Mouse (Mus musculus) midbrain, postnatal 0 days (tissue): ENCODE measurements at regions not wholly inside any gene's neighbourhood (a gene's known extent, or its start where the extent isn't known, plus 50 kb on each side); places are given as distances from the start of the nearest gene placed in this dataset.

Experiments used
- ATAC-seq: fragments of 200-750 bp; cut with Nextera tagmentation; 2 replicates; pipeline ENCODE4 v1.8.0; 2017; ENCODE audit warnings: moderate number of reproducible peaks, mild to moderate bottlenecking, moderate TSS enrichment, moderate library complexity; ENCODE audit not compliant: low FRiP score
- DNase-seq: peaks from one replicate; pipeline ENCODE4 v3.0.0-alpha.2; 2015; ENCODE audit warnings: low spot score
- H3K27ac ChIP-seq: fragments of 300-500 bp; sonication (generic); 2 replicates; pipeline ENCODE4 v1.5.1; 2014; ENCODE audit warnings: low read depth, mild to moderate bottlenecking, low read length, mixed read lengths
- H3K27me3 ChIP-seq: fragments of 300-500 bp; sonication (generic); 2 replicates; pipeline ENCODE4 v1.6.1; 2014; ENCODE audit warnings: low read length, control low read depth, mixed read lengths; ENCODE audit not compliant: insufficient read depth
- H3K36me3 ChIP-seq: fragments of 300-500 bp; sonication (generic); 2 replicates; pipeline ENCODE4 v1.6.1; 2014; ENCODE audit warnings: low read length, control low read depth, mixed read lengths; ENCODE audit not compliant: insufficient read depth
- H3K4me1 ChIP-seq: fragments of 300-500 bp; sonication (generic); 2 replicates; pipeline ENCODE4 v1.6.1; 2014; ENCODE audit warnings: mild to moderate bottlenecking, control low read depth, antibody characterized with exemption, low read length, mixed read lengths; ENCODE audit not compliant: insufficient read depth
- H3K4me2 ChIP-seq: fragments of 300-500 bp; sonication (generic); 2 replicates; pipeline ENCODE4 v1.6.1; 2014; ENCODE audit warnings: low read depth, mild to moderate bottlenecking, low read length, mixed read lengths; ENCODE audit not compliant: poor library complexity, severe bottlenecking
- H3K4me3 ChIP-seq: fragments of 300-500 bp; sonication (generic); 2 replicates; pipeline ENCODE4 v1.5.1; 2014; ENCODE audit warnings: low read depth, mild to moderate bottlenecking, low read length, moderate library complexity
- H3K9ac ChIP-seq: fragments of 300-500 bp; sonication (generic); replicated peaks from 2 replicates; pipeline ENCODE4 v1.6.1; 2014; ENCODE audit warnings: mild to moderate bottlenecking, low read length, moderate library complexity, mixed read lengths; ENCODE audit not compliant: poor library complexity, severe bottlenecking
- H3K9me3 ChIP-seq: fragments of 300-500 bp; sonication (generic); 2 replicates; pipeline ENCODE4 v1.6.1; 2016; ENCODE audit warnings: low read length, control low read depth
- CTCF ChIP-seq: IDR thresholded peaks from 2 replicates; pipeline ENCODE4 v1.5.1; 2016; ENCODE audit warnings: antibody characterized with exemption, mild to moderate bottlenecking
- WGBS: fragments of 180-500 bp; shearing (Covaris S2); extraction: QIAGEN DNeasy Blood & Tissue Kit; methylation state at CpG from one replicate; pipeline ENCODE4 v1.1.7; 2014; 5-methylcytosine and 5-hydroxymethylcytosine counted together

GRCm38 (mm10) chr4:12629375-12629821 is 457.6 kb upstream of the Fam92a start:
- no peaks in the 10 kb centered on the region for H3K4me1 ChIP-seq
- no peak for TF ChIP-seq CTCF
- no peaks in the 10 kb centered on the region for H3K36me3 ChIP-seq
- peak; percentile 60 for DNase-seq
- H3K9ac ChIP-seq: no peak overlapping the region
- WGBS: 28% methylated on average over 2 of the region's 2 CpGs
- no peak for ATAC-seq
- H3K4me2 ChIP-seq: no peak overlapping the region
- H3K4me3 ChIP-seq: no peak overlapping the region
- no peak overlapping the region for H3K27ac ChIP-seq
- H3K27me3 ChIP-seq: no peaks in the 10 kb centered on the region
- no peaks in the 10 kb centered on the region for H3K9me3 ChIP-seq

- no peak overlapping the region for H3K9ac ChIP-seq
- no peak overlapping the region for H3K4me3 ChIP-seq
- H3K27ac ChIP-seq: no peak overlapping the region
- no peak overlapping the region for H3K4me2 ChIP-seq
- H3K9me3 ChIP-seq: no peaks in the 10 kb centered on the region
- no peak for DNase-seq
- no peak for TF ChIP-seq CTCF
- H3K36me3 ChIP-seq: no peaks in the 10 kb centered on the region
- no peaks in the 10 kb centered on the region for H3K4me1 ChIP-seq
- ATAC-seq: no peak
- WGBS: 32% methylated on average over 5 of the region's 5 CpGs
- no peaks in the 10 kb centered on the region for H3K27me3 ChIP-seq
These were observed 457.0 kb upstream of the Fam92a start for GRCm38 (mm10) chr4:12628702-12629374.

DNA sequence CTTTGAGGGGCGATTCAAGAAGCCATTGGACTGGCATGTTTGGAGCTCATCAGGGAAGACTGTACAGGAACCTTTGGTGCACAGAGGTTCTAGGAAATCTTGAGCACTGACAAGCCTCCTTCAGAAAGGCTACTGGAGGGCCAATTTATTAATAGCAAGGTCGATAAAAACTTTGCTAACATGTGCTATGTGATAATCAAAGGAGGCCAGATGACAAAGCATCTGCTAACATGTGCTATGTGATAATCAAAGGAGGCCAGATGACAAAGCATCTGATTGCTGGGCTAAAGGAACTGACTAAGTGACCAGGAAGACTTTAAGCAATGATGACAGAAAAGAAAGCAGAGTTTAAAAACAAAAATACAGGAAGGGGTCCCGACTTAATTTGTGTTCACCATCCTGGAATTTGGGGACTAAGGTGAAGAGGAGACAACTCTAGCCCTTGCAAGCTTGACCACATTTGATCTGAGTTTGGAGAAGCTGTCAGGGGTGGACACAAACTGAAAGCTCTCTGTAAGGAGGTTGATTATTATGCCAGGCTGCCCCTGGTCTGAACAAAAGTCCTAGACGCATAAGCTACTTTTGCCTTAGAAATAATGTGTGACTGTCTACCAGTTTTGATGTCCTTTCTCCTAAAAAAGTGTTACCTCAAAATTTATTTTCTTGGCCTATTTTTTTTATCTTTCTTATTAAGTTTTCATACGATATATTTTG is 455.5 kb upstream of the Fam92a start:
- H3K27ac ChIP-seq: no peak overlapping the region
- no peak overlapping the region for H3K4me2 ChIP-seq
- ATAC-seq: no peak
- H3K27me3 ChIP-seq: no peaks in the 10 kb centered on the region
- DNase-seq: no peak
- H3K9me3 ChIP-seq: no peaks in the 10 kb centered on the region
- H3K9ac ChIP-seq: no peak overlapping the region
- H3K4me1 ChIP-seq: no peaks in the 10 kb centered on the region
- no peak for TF ChIP-seq CTCF
- H3K36me3 ChIP-seq: no peaks in the 10 kb centered on the region
- no peak overlapping the region for H3K4me3 ChIP-seq
- WGBS: 79% methylated on average over 5 of the region's 5 CpGs

GRCm38 (mm10) chr4:12620756-12621270 is 449.0 kb upstream of the Fam92a start:
- DNase-seq (no peak), ATAC-seq (peak; percentile 56; the same call in 1 of the 2 replicates)
- H3K36me3 ChIP-seq: no peaks in the 10 kb centered on the region
- H3K9ac ChIP-seq: no peak overlapping the region
- no peaks in the 10 kb centered on the region for H3K4me1 ChIP-seq
- no peaks in the 10 kb centered on the region for H3K9me3 ChIP-seq
- TF ChIP-seq CTCF: no peak
- no peak overlapping the region for H3K4me3 ChIP-seq
- H3K4me2 ChIP-seq: no peak overlapping the region
- H3K27me3 ChIP-seq: no peaks in the 10 kb centered on the region
- H3K27ac ChIP-seq: no peak overlapping the region
- WGBS: 16% methylated on average over 4 of the region's 4 CpGs

- ATAC-seq: no peak
- TF ChIP-seq CTCF: no peak
These were observed 448.4 kb upstream of the Fam92a start for GRCm38 (mm10) chr4:12620059-12620755.

DNA sequence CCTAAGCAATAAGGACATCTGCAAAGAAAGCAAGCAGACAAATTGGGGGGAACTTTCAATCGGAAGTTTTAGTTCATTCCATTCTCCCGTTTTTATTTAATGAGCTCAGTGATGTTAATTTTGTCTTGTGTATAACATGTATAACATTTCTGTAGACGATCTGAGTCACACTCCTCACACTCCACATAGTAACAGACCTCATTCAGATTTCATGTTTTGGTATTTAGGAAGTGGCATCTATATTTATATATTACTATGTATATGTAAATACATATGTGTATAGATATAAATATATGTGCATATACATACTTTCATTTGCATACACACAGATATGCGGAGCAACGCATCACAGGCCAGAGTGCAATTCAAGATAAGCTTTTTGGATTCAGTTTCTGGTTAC is 444.9 kb upstream of the Fam92a start:
- H3K9ac ChIP-seq: no peak overlapping the region
- H3K4me3 ChIP-seq: no peak overlapping the region
- H3K9me3 ChIP-seq: no peaks in the 10 kb centered on the region
- no peak for TF ChIP-seq CTCF
- no peaks in the 10 kb centered on the region for H3K27me3 ChIP-seq
- no peak for ATAC-seq
- H3K4me1 ChIP-seq: no peaks in the 10 kb centered on the region
- no peaks in the 10 kb centered on the region for H3K36me3 ChIP-seq
- H3K4me2 ChIP-seq: no peak overlapping the region
- H3K27ac ChIP-seq: no peak overlapping the region
- no peak for DNase-seq
- 82% methylated on average over 5 of the region's 5 CpGs for WGBS

More at GRCm38 (mm10) chr4:12620059-12620755, 448.4 kb upstream of the Fam92a start:
- Histone ChIP-seq H3K27me3 (no peaks in the 10 kb centered on the region), H3K27ac (no peak overlapping the region), H3K36me3 (no peaks in the 10 kb centered on the region), H3K4me2 (no peak overlapping the region), H3K4me1 (no peaks in the 10 kb centered on the region), H3K4me3 (no peak overlapping the region), H3K9me3 (no peaks in the 10 kb centered on the region), H3K9ac (no peak overlapping the region)
- DNase-seq: no peak
- WGBS: 8% methylated on average over 4 of the region's 4 CpGs
